Mouse (Mus musculus) olfactory bulb, adult 2 months (tissue): ENCODE measurements at regions not wholly inside any gene's neighbourhood (a gene's known extent, or its start where the extent isn't known, plus 50 kb on each side); places are given as distances from the start of the nearest gene placed in this dataset.

Experiments used
- CTCF ChIP-seq: fragments of 200-500 bp; IDR thresholded peaks from 2 replicates; pipeline ENCODE4 v1.5.1; 2012; ENCODE audit warnings: low read depth, mild to moderate bottlenecking, low read length, moderate library complexity; ENCODE audit not compliant: insufficient read depth
- POLR2A ChIP-seq: fragments of 200-500 bp; IDR thresholded peaks from 2 replicates; pipeline ENCODE4 v1.6.1; 2012; ENCODE audit warnings: mild to moderate bottlenecking, low read depth, low read length, moderate library complexity; ENCODE audit not compliant: insufficient read depth

GRCm38 (mm10) chr16:12691776-12692175 is 417.7 kb upstream of the Ercc4 start:
- TF ChIP-seq CTCF (no peak), POLR2A (no peak)
